Mouse (Mus musculus): Measurements from ENCODE around the gene Kcnk1.

DNA sequence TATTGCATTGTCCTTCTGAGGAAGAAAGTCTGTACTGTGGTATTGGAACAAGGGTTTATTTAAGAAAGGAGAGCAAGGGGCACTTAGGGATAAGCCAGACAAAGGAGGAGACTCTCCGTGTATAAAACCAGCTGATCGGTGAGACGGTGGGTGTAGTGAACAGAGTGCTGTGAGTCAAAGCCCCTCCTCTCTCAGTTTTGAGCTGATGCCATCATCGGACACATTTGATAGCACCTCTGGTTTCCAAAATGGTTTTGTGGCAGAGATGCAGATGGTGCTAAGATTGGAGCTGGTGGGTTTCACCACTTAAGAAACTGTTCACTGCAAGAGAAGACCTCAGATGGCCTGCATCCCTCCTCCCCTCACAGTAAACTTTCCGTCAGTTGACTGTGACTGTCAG, 2.6 kb downstream of the Kcnk1 start:
- TF ChIP-seq CTCF (IDR thresholded peaks at IDR 0.05; ENCODE audit: low read depth) (no peak), EP300 (IDR thresholded peaks at IDR 0.05; ENCODE audit: low read depth) (no peak)

All from liver, embryonic 14.5 days (tissue).